Mouse (Mus musculus) kidney, adult 2 months (tissue): ENCODE measurements at regions not wholly inside any gene's neighbourhood (a gene's known extent, or its start where the extent isn't known, plus 50 kb on each side); places are given as distances from the start of the nearest gene placed in this dataset.

Experiments
- DNase-seq: peaks from one replicate; pipeline ENCODE4 v3.0.0; 2021
- H3K27ac ChIP-seq: fragments of 200-500 bp; 2 replicates; pipeline ENCODE4 v1.5.1; 2012; ENCODE audit warnings: low read depth, low read length, control low read depth, inconsistent platforms; ENCODE audit not compliant: insufficient read depth
- H3K27me3 ChIP-seq: fragments of 200-500 bp; replicated peaks from 2 replicates; pipeline ENCODE4 v1.6.1; 2012; ENCODE audit warnings: mild to moderate bottlenecking, moderate library complexity, low read length, inconsistent platforms; ENCODE audit not compliant: control insufficient read depth, insufficient read depth
- H3K36me3 ChIP-seq: fragments of 200-500 bp; 2 replicates; pipeline ENCODE4 v1.6.1; 2012; ENCODE audit warnings: mild to moderate bottlenecking, moderate library complexity, low read length, inconsistent platforms; ENCODE audit not compliant: control insufficient read depth, insufficient read depth
- H3K4me1 ChIP-seq: fragments of 200-500 bp; 2 replicates; pipeline ENCODE4 v1.6.1; 2011; ENCODE audit warnings: low read length; ENCODE audit not compliant: control insufficient read depth, insufficient read depth
- H3K4me3 ChIP-seq: fragments of 200-500 bp; 2 replicates; pipeline ENCODE4 v1.5.1; 2011; ENCODE audit warnings: mild to moderate bottlenecking, low read depth, low read length, control low read depth; ENCODE audit not compliant: insufficient read depth
- CTCF ChIP-seq: fragments of 200-500 bp; conservative IDR thresholded peaks from 2 replicates; pipeline ENCODE4 v1.5.1; 2011; ENCODE audit warnings: low read depth, mild to moderate bottlenecking, control low read depth, low read length, moderate library complexity, mixed read lengths; ENCODE audit not compliant: insufficient read depth, insufficient read length
- POLR2A ChIP-seq: fragments of 200-500 bp; IDR thresholded peaks from one replicate; pipeline ENCODE4 v1.6.1; 2011; ENCODE audit warnings: low read depth, low read length, control low read depth
- WGBS: fragments of 180-500 bp; shearing (Covaris S2); methylation state at CpG from one replicate; pipeline ENCODE4 v1.1.7; 2018; 5-methylcytosine and 5-hydroxymethylcytosine counted together

DNA sequence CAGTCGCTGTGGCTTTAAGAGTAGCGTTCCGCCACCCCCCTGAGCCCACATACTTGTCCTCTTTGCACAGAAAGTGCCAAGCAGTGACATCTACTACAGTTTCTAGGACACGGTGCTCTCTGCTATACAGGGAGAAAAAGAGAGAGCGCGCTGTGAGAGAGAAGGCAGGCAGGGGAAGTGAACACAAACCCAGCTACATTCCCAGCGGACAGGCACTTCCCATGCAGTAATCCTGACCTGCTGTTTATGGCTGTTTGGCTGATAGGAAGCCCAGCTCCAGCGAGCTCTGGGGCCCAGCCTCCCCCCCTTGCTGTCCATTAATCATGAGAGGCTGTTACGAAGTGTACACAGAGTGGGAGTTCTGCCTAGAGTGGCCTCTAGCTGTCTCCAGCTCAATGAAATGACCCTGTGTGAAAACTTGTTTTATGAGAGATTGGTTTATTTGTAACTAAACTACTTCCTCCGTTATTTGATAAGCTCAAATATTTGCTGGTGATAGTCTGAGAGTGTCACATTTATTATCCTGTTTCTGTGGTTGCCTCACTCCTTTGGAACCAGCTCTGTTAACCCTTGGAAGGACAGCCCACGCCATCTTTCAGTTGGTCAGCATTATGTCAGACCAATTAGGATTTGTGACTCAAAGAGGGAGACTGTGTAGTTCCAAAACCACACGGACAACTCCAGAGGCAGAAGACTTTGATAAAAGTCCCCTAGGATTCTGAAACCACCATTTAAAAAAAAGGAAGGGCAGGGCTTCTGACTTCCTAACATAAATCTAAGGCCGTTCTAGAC is 164.2 kb downstream of the Spry2 start:
- DNase-seq, result peak; percentile 90
- H3K4me3 ChIP-seq, result peak overlapping the region; percentile 49
- under 1% methylated on average over 13 of the region's 13 CpGs for WGBS
- no peaks in the 10 kb centered on the region for H3K36me3 ChIP-seq
- TF ChIP-seq CTCF, result peak; percentile 29; the same call in 1 of the 2 replicates
- TF ChIP-seq POLR2A, result no peak
- no peaks in the 10 kb centered on the region for H3K27me3 ChIP-seq
- peak overlapping the region; percentile 76 for H3K27ac ChIP-seq
- peaks cover 8% of the 10 kb centered on the region; the same call in 1 of the 2 replicates for H3K4me1 ChIP-seq

DNA sequence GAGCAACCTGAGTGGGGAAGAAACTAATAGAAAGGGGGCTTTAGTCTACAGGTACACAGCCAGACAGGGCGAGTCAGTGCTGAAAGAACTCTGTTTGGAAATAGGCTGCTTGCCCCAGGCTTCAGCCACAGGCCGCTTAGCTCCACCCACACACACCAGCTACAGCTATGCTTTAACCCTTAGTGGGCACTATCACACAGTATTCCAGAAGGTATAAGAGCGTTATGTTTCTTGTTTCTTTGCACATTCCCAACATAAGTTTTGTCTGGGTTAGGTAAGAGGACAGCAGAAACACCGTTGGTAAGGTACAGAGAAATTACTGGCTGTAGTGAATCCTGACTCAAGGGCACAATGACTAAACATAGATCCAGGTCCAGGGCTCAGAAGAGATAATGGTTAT is 165.8 kb downstream of the Spry2 start:
- Histone ChIP-seq H3K27ac (0 out of 2 replicates have a peak overlapping the region, but pooled peaks have one; percentile 2), H3K4me1 (peaks cover 8% of the 10 kb centered on the region; the same call in 1 of the 2 replicates), H3K27me3 (no peaks in the 10 kb centered on the region), H3K36me3 (no peaks in the 10 kb centered on the region), H3K4me3 (no peak overlapping the region)
- DNase-seq, result peak; percentile 47
- 26% methylated on average over 4 of the region's 4 CpGs for WGBS
- TF ChIP-seq POLR2A (no peak), CTCF (no peak)

DNA sequence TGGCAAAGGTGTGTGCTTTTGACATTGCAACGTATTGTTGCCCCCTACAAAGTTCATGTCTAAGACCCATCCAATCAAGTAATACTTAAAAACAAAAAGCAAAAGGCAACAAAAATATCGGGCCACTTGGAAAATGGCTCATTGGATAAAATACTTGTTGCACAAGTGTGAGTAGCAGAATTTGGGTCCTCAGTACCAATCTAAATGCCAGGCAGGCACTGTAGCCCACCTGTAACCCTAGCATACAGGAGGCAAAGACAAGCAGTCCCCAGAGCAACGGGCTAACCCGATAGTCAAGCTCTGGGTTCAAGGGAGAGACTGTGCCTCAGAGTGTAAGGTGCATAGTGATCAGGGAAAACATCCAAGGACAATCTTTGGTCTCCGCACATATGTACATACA is 167.8 kb downstream of the Spry2 start:
- Histone ChIP-seq H3K4me1 (peaks cover 8% of the 10 kb centered on the region; the same call in 1 of the 2 replicates), H3K4me3 (no peak overlapping the region), H3K27ac (no peak overlapping the region), H3K27me3 (no peaks in the 10 kb centered on the region), H3K36me3 (no peaks in the 10 kb centered on the region)
- WGBS, result 87% methylated on average over 5 of the region's 5 CpGs
- DNase-seq, result no peak
- TF ChIP-seq CTCF, result no peak
- TF ChIP-seq POLR2A, result no peak

DNA sequence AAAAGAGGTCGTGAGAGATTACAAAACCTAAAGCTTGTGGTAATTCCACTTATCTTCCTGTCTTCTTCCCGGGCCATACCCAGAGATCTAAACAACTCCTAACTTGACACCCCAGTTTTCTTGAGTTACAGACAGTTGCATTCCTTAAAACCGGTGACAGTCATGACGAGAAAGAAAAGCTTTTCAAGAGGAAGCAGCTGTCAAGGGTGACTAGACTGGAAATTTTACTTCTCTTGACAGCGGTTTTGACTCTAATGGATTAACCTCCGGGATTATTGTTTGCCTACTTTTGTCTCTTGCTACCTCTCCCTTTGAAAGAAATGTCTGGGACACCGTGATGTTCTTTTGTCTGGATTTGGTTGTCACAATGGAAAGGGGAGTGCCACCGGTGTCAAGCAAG is 170.9 kb downstream of the Spry2 start:
- no peak for TF ChIP-seq POLR2A
- no peak for TF ChIP-seq CTCF

DNA sequence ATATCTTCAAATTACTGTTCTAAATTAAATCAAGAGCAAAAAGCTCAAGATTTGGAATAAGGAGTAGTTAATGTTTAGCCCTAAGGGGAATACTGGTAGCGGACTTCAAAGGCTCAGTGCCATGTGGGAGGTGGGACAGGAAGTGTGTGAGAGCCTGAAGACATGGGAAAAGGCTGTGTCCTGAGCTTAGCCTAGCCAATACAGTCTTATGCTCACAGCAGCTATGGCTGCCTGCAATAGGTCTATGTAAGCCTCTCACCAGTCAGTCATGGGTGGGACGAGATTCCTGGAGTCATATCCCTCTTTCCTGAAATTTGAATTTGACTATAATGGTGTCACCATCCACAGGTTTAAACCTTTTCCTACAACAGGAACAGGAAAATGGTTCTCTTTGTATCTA is 173.7 kb downstream of the Spry2 start:
- Histone ChIP-seq H3K27ac (no peak overlapping the region), H3K27me3 (no peaks in the 10 kb centered on the region), H3K4me1 (no peaks in the 10 kb centered on the region), H3K4me3 (no peak overlapping the region), H3K36me3 (no peaks in the 10 kb centered on the region)
- TF ChIP-seq CTCF (no peak), POLR2A (no peak)
- 62% methylated on average over 2 of the region's 2 CpGs for WGBS
- DNase-seq, result no peak

More for the DNA sequence above, 170.9 kb downstream of the Spry2 start:
- peaks cover 2% of the 10 kb centered on the region; the same call in 1 of the 2 replicates for H3K4me1 ChIP-seq
- WGBS, result 55% methylated on average over 8 of the region's 8 CpGs
- DNase-seq, result no peak
- H3K4me3 ChIP-seq, result no peak overlapping the region
- no peaks in the 10 kb centered on the region for H3K36me3 ChIP-seq
- no peaks in the 10 kb centered on the region for H3K27me3 ChIP-seq
- no peak overlapping the region for H3K27ac ChIP-seq

DNA sequence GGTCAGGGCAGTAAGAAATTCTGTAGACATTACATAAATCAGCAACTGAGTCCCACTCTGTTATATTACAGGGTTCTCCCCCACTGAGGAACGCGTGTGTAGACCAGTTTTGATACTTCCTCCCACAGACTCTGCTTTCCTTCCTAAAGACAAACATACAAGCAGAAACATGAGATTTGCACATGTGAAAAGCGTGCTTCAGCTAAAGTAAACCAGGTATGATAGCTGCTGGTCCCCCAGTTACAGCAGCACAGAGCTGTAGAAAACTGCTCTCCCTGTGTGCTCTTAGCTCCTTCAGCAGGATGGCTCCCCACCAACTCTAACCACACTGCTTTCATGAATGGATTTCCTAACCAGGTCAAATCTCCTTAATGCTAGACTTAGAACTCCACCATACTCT is 175.0 kb downstream of the Spry2 start:
- no peak for DNase-seq
- H3K27ac ChIP-seq, result no peak overlapping the region
- no peak overlapping the region for H3K4me3 ChIP-seq
- H3K27me3 ChIP-seq, result no peaks in the 10 kb centered on the region
- TF ChIP-seq CTCF (no peak), POLR2A (no peak)
- H3K4me1 ChIP-seq, result no peaks in the 10 kb centered on the region
- WGBS, result 67% methylated on average over 3 of the region's 3 CpGs
- no peaks in the 10 kb centered on the region for H3K36me3 ChIP-seq

DNA sequence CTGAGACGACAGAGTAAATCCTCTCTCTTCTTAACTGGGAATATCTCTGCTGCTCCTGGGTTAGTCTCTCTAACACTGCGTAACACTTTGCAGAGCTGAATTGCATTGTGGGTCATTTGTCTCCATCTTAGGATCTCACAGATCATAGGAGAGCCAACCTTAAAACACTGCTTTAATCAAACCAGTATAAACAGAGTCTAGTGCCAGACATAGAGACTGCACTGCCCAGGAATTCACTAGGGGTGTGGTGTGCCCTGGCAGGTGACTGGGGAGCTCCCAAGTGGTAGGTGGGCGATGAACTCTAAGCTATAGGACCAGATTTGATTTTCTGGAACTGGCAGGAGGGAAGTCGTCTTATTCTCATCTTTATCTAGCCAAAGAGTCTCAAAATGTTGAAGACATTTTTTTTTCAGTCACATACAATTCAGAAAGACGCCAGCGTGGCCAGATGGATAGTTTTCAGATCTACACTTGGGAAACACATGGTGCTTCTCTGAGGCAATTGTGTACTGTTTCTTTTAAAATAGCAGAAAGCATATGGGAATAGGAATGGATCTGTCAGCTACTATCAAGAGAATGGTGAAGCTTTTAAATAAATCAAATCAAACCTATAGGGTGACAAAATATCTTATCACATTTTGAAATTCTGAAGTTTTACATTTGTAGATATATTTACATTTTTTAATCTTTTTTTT is 175.7 kb downstream of the Spry2 start:
- DNase-seq, result no peak
- H3K27ac ChIP-seq, result no peak overlapping the region
- TF ChIP-seq POLR2A, result no peak
- H3K27me3 ChIP-seq, result no peaks in the 10 kb centered on the region
- 88% methylated on average over 6 of the region's 6 CpGs for WGBS
- no peaks in the 10 kb centered on the region for H3K36me3 ChIP-seq
- no peaks in the 10 kb centered on the region for H3K4me1 ChIP-seq
- no peak overlapping the region for H3K4me3 ChIP-seq
